Mouse (Mus musculus) testis, adult 2 months (tissue): ENCODE measurements around the gene Enpp6.

Source experiments
- CTCF ChIP-seq: fragments of 200-500 bp; IDR thresholded peaks from 2 replicates; pipeline ENCODE4 v1.5.1; 2012; ENCODE audit warnings: low read depth, mild to moderate bottlenecking, inconsistent platforms, low read length, moderate library complexity; ENCODE audit not compliant: control insufficient read depth, insufficient read depth, insufficient replicate concordance
- POLR2A ChIP-seq: fragments of 200-500 bp; IDR thresholded peaks from 2 replicates; pipeline ENCODE4 v1.6.1; 2012; ENCODE audit warnings: low read depth, mild to moderate bottlenecking, inconsistent platforms, low read length, moderate library complexity; ENCODE audit not compliant: control insufficient read depth

DNA sequence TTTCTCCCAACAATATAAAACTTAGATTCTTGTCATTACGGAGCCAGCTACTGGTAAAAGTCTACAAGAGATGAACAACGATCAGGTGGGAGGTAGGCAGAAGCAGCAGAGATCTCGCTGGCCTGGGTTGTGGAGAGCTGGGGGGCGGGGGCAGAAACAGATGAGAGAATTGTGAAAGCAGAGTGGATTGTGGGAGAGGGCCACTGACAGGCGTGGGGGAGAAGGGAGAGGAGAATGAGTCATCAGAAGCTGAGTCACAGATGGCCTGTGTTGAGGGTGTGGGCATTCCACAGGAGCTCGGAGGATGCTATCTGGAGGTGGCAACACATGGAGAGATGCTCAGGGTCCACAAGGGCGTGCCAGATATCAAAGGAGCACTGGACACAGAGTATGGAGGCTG is 45.4 kb downstream of the Enpp6 start:
- no peak for TF ChIP-seq POLR2A
- TF ChIP-seq CTCF = no peak
